Mouse (Mus musculus) central nervous system, embryonic 18 days (tissue): ENCODE results near the gene Rsph6a. TPM values are rescaled to one million over a fixed set of nuclear protein-coding genes. Genes with fewer than 3 reads are reported as not detected.

Experiments
- polyA plus RNA-seq: library from polyadenylated mRNA; depleted of rRNA; stranded (reverse); fragments of >200 nt; gene quantifications from 2 replicates; pipeline ENCODE4 v1.2.3, GENCODE M21; 2012; rRNA removed

Gene Rsph6a
- 0.23 and 0.32 TPM in 2 replicates for polyA plus RNA-seq

DNA sequence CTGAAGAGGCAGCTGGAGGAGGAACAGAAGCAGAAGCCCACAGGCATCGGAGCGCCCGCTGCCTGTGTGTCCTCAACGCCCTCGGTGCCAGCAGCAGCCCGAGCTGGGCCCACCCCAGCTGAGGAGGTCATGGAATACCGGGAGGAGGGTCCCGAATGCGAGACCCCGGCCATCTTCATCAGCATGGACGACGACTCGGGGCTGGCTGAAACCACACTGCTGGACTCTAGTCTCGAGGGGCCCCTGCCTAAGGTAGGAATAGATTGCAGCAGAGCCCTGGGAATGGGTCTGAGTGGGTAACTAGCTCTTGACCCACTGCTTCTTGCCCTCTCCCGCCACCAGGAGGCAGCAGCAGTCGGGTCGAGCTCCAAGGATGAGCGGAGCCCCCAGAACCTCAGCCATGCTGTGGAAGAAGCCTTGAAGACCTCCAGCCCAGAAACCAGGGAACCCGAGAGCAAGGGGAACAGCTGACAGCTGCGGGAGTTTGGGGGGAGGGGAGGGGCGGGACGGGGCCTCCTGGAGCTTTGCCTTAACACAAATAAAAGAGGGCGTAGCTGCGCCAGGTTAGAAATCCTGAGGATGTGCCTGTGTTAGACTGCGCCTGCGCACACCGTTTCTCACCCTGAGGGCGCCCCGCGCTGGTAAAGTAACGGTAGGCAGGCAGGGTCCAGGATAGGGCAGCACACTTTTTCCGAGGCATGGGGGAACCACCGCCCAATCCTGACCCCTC lies at the start of gene Rsph6a:
TSS of gene Rsph6a (plus strand) at position 644 of the 730 bp plus-strand sequence.

DNA sequence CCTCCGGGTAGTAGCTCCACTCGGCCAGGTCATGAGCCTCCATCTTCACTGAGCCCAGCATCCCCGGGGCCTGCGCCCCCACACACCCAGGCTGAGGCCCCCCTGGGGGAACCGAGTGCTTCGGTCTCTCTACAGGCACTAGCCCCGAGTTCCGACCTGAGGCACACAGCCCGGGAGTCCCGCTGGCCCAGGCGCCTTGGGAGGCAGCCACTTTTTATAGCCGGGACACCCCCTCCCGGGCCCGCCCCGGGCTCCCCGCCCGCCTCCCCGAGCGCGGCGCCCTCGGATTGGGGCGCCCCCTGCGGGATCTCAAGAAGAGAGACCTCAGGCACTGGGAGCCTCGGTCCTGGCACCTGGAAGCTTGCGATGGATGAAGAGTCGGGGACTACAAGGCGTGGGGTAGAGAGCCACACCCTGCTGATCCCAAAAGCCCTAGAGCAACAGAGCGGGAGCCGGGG lies 31.1 kb upstream of the Rsph6a start, which contains the start of gene Foxa3:
TSS of gene Foxa3 (minus strand) at position 182 of the 458 bp plus-strand sequence.

DNA sequence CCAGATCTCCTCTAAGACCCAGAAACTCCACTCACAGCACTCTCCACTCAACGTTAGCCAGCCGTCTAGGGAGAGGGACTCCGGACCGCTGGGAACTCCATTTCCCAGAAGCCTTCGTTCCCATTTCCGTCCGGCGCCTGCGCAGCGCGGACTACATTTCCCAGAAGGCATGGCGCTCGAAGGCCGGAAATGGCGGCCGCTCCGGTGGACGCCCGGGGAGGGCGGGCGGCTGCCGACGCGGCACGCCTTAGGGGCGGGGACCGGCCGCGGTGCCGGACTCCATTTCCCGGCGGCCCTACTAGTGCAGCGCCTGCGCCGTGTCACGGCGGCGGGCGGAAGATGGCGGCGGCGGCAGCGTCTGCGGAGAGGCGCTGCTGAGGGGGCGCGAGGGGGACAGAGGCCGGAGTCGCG lies 30.4 kb upstream of the Rsph6a start, which contains the start of gene Sympk:
TSS of gene Sympk (plus strand) at position 282 of the 411 bp plus-strand sequence.

DNA sequence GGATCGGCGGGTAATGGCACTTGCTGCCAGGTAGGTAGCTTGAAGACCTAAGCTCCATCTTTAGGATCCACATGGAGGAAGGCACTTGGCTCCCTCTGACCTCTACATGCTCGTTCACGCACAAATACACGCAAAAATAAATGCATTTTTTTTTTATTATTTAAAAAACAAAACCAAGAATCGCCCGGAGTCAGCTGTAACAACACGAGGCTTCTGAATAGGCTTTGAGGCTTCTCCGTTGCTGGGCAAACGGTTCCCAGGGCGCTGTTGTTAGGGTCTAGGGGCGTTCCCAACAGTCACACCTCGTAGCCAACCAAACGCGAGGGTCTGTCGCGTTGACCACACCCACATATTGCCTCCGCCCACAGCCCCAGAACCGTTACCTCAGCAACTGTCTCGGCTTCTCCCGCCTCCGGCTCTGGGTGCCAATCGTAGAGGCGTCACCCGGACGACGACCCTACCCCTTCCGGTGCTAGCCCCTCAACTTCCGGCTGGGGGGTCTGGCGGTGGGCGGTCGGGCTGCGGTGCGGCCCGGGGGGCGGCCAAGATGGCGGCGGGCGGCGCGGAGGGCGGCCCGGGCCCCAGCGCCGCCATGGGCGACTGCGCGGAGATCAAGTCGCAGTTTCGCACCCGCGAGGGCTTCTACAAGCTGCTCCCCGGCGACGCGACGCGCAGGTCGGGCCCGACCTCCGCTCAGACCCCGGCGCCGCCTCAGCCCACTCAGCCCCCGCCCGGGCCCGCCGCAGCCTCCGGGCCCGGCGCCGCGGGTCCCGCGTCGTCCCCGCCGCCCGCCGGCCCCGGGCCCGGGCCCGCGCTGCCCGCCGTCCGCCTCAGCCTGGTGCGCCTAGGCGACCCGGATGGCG lies 21.5 kb downstream of the Rsph6a start, which contains the start of gene Dmwd:
TSS of gene Dmwd (plus strand) at position 505 of the 863 bp plus-strand sequence.

DNA sequence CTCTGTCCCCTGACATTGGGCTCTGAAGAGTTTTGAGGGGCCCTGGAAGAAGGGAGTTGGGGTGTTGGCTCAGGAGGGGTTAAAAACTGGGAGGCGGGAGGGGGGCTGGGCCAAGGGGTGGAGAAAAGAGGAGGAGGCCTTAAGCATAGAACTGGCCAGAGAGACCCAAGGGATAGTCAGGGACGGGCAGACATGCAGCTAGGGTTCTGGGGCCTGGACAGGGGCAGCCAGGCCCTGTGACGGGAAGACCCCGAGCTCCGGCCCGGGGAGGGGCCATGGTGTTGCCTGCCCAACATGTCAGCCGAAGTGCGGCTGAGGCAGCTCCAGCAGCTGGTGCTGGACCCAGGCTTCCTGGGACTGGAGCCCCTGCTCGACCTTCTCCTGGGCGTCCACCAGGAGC lies 29.2 kb downstream of the Rsph6a start, which contains the start of gene Dmpk:
TSS of gene Dmpk (plus strand) at position 149 of the 400 bp plus-strand sequence.

GRCm38 (mm10) chr7:19094471-19094825 lies 40.0 kb downstream of the Rsph6a start, which contains the start of gene Six5:
TSS of gene Six5 (plus strand) at chr7:19094594.

GRCm38 (mm10) chr7:19118028-19118771 lies 63.7 kb downstream of the Rsph6a start, which contains the start of gene Gm4969:
TSS of gene Gm4969 (minus strand) at chr7:19118368.

GRCm38 (mm10) chr7:19119631-19120429 lies 65.3 kb downstream of the Rsph6a start, which contains the start of gene Fbxo46:
TSS of gene Fbxo46 (plus strand) at chr7:19119859.

Other genes with a start within 250 kb of the Rsph6a start
- 0.19 and 0.23 TPM in 2 replicates for gene Psg17, start 233.1 kb upstream of the Rsph6a start, polyA plus RNA-seq
- 1.3 and 1.4 TPM in 2 replicates for gene Mill2, start 214.7 kb upstream of the Rsph6a start, polyA plus RNA-seq
- gene Pglyrp1, start 183.4 kb upstream of the Rsph6a start, polyA plus RNA-seq = 26.6 and 31.5 TPM in 2 replicates
- gene Ccdc61, start 144.3 kb upstream of the Rsph6a start, polyA plus RNA-seq = 27.0 and 28.3 TPM in 2 replicates
- 20.2 and 29.7 TPM in 2 replicates for gene Nova2, start 128.8 kb upstream of the Rsph6a start, polyA plus RNA-seq
- gene Nanos2, start 67.3 kb upstream of the Rsph6a start, polyA plus RNA-seq = 2.3 TPM in 2 replicates
- 14.5 and 16.5 TPM in 2 replicates for gene Mypop, start 63.4 kb upstream of the Rsph6a start, polyA plus RNA-seq
- gene Irf2bp1, start 50.6 kb upstream of the Rsph6a start, polyA plus RNA-seq = 38.3 and 39.8 TPM in 2 replicates
- gene Foxa3, start 31.2 kb upstream of the Rsph6a start, polyA plus RNA-seq = not detected in 2 replicates
- 66.8 and 73.9 TPM in 2 replicates for gene Sympk, start 30.3 kb upstream of the Rsph6a start, polyA plus RNA-seq
- 168 and 184 TPM in 2 replicates for gene Dmwd, start 21.5 kb downstream of the Rsph6a start, polyA plus RNA-seq
- gene Dmpk, start 29.2 kb downstream of the Rsph6a start, polyA plus RNA-seq = 48.3 and 55.8 TPM in 2 replicates
- 6.8 and 9.3 TPM in 2 replicates for gene Six5, start 39.9 kb downstream of the Rsph6a start, polyA plus RNA-seq
- gene Gm4969, start 63.7 kb downstream of the Rsph6a start, polyA plus RNA-seq = 14.5 and 14.6 TPM in 2 replicates
- gene Fbxo46, start 65.2 kb downstream of the Rsph6a start, polyA plus RNA-seq = 11.2 and 12.5 TPM in 2 replicates
- gene Qpctl, start 94.6 kb downstream of the Rsph6a start, polyA plus RNA-seq = 16.8 and 18.3 TPM in 2 replicates
- 151 and 178 TPM in 2 replicates for gene Snrpd2, start 95.0 kb downstream of the Rsph6a start, polyA plus RNA-seq
- 41.3 and 55.6 TPM in 2 replicates for gene Gipr, start 111.4 kb downstream of the Rsph6a start, polyA plus RNA-seq
- 65.5 and 68.9 TPM in 2 replicates for gene Eml2, start 121.7 kb downstream of the Rsph6a start, polyA plus RNA-seq
- 6.0 and 6.8 TPM in 2 replicates for gene Gpr4, start 157.8 kb downstream of the Rsph6a start, polyA plus RNA-seq
- gene Opa3, start 173.6 kb downstream of the Rsph6a start, polyA plus RNA-seq = 25.6 and 26.6 TPM in 2 replicates
- 65.0 and 68.3 TPM in 2 replicates for gene Vasp, start 217.1 kb downstream of the Rsph6a start, polyA plus RNA-seq
- gene Ppm1n, start 225.4 kb downstream of the Rsph6a start, polyA plus RNA-seq = 1.6 and 2.0 TPM in 2 replicates
- gene Rtn2, start 227.9 kb downstream of the Rsph6a start, polyA plus RNA-seq = 155 and 161 TPM in 2 replicates